Mouse (Mus musculus): ENCODE results near the gene Oit1.

The Oit1 gene

DNA sequence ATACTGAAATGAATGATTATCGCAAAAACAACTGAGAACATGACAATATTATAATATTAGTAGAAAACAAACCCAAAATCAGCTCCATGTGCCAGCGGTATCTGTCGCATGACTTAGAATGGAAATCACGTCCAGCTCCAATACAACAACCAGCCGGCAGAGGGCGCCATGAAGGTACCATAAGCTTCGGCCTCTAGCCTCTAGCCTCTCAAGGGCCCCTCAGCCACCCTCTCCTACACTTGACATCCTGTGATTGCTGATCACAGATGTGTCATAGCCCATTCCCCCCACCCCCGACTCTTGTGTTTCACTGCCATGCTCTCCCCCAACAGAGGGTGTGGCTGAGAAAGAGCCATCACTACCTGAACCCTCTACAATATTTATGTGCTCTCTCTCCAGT, 78.3 kb downstream of the Oit1 start:
- in situ Hi-C loops (cut with MboI, MseI) = no loop called here

All from T-helper 1 cell (primary cell).